Mouse (Mus musculus) T-helper 2 cell (primary cell): Measurements from ENCODE around the gene Ufsp2.

Experiments
- in situ Hi-C: fragments of 300-600 bp; cut with MboI, MseI; formaldehyde crosslinking; loops from one replicate; pipeline ENCODE4 v1.15.1; 2025; ENCODE audit warnings: high pct_unique_total_duplicates

The Ufsp2 gene

GRCm38 (mm10) chr8:45975126-45975836, at the start of gene Ufsp2, which contains the start of gene 1700029J07Rik:
Ufsp2 (plus strand) TSS chr8:45975528.
1700029J07Rik (minus strand) TSS chr8:45975252.
- in situ Hi-C loops, result loop anchor here (25.0 kb wide), 1 partner anchor 1737 kb away; the partner anchor contains the start of gene Cdkn2aip

- in situ Hi-C loops, result loop anchor here (25.0 kb wide), 1 partner anchor 472 kb away; no protein-coding TSS in a partner anchor
Measured at GRCm38 (mm10) chr8:45934582-45935014, 40.7 kb upstream of the Ufsp2 start, which contains the start of gene Ccdc110. Ccdc110 (plus strand) TSS chr8:45934619.

- in situ Hi-C loops, result loop anchor here (25.0 kb wide), 1 partner anchor 475 kb away; no protein-coding TSS in a partner anchor
Measured at GRCm38 (mm10) chr8:45936986-45937385, 38.3 kb upstream of the Ufsp2 start.

- in situ Hi-C loops, result loop anchor here (25.0 kb wide), 1 partner anchor 484 kb away; no protein-coding TSS in a partner anchor
Measured at GRCm38 (mm10) chr8:45946283-45946682, 29.0 kb upstream of the Ufsp2 start.

- in situ Hi-C loops, result no loop called here
Measured at GRCm38 (mm10) chr8:45950622-45951021, 24.7 kb upstream of the Ufsp2 start.

- in situ Hi-C loops, result no loop called here
Measured at GRCm38 (mm10) chr8:45970894-45971293, 4.4 kb upstream of the Ufsp2 start.

GRCm38 (mm10) chr8:45973988-45974505, 1.3 kb upstream of the Ufsp2 start:
- in situ Hi-C loops, result no loop called here

- in situ Hi-C loops, result loop anchor here (25.0 kb wide), 1 partner anchor 1736 kb away; the partner anchor contains the start of gene Cdkn2aip
Measured at GRCm38 (mm10) chr8:45975837-45976468, 625 bp downstream of the Ufsp2 start.

GRCm38 (mm10) chr8:45986665-45987064, 11.3 kb downstream of the Ufsp2 start:
- in situ Hi-C loops, result loop anchor here (25.0 kb wide), 1 partner anchor 1726 kb away; the partner anchor contains the start of gene Cdkn2aip

GRCm38 (mm10) chr8:45988189-45988588, 12.9 kb downstream of the Ufsp2 start:
- in situ Hi-C loops, result loop anchor here (25.0 kb wide), 1 partner anchor 1724 kb away; the partner anchor contains the start of gene Cdkn2aip

- in situ Hi-C loops, result loop anchor here (5.0 to 25.0 kb wide), 2 partner anchors 152 to 1722 kb away; partner anchors contain the start of gene Cdkn2aip
Measured at GRCm38 (mm10) chr8:45990631-45991310, 15.4 kb downstream of the Ufsp2 start.

- in situ Hi-C loops, result loop anchor here (5.0 to 25.0 kb wide), 2 partner anchors 148 to 1718 kb away; partner anchors contain the start of gene Cdkn2aip
Measured at GRCm38 (mm10) chr8:45994111-45994510, 18.8 kb downstream of the Ufsp2 start.

- in situ Hi-C loops, result loop anchor here (25.0 kb wide), 1 partner anchor 1717 kb away; the partner anchor contains the start of gene Cdkn2aip
Measured at GRCm38 (mm10) chr8:45995576-45995975, 20.2 kb downstream of the Ufsp2 start.

GRCm38 (mm10) chr8:45998228-45998627, 22.9 kb downstream of the Ufsp2 start:
- in situ Hi-C loops, result loop anchor here (25.0 kb wide), 1 partner anchor 1714 kb away; the partner anchor contains the start of gene Cdkn2aip

- in situ Hi-C loops, result loop anchor here (25.0 kb wide), 1 partner anchor 1713 kb away; the partner anchor contains the start of gene Cdkn2aip
Measured at GRCm38 (mm10) chr8:45999138-45999783, 23.9 kb downstream of the Ufsp2 start, which contains the start of gene Lrp2bp. Lrp2bp (plus strand) TSS chr8:45999303.

GRCm38 (mm10) chr8:45999784-46000705, 24.7 kb downstream of the Ufsp2 start:
- in situ Hi-C loops, result loop anchor here (25.0 kb wide), 1 partner anchor 1712 kb away; the partner anchor contains the start of gene Cdkn2aip

- in situ Hi-C loops, result no loop called here
Measured at GRCm38 (mm10) chr8:46005596-46005995, 30.3 kb downstream of the Ufsp2 start, which contains the start of gene Ankrd37. Ankrd37 (minus strand) TSS chr8:46005707.

GRCm38 (mm10) chr8:46007050-46007672, 31.8 kb downstream of the Ufsp2 start:
- in situ Hi-C loops, result no loop called here

- in situ Hi-C loops, result no loop called here
Measured at GRCm38 (mm10) chr8:46010306-46010705, 35.0 kb downstream of the Ufsp2 start.
